Mouse (Mus musculus) kidney, adult 9 months (tissue): ENCODE data around the gene Bmp7.

ENCODE experiments used
- DNase-seq: peaks from one replicate; pipeline ENCODE4 v3.0.0; 2022

The Bmp7 gene

DNA sequence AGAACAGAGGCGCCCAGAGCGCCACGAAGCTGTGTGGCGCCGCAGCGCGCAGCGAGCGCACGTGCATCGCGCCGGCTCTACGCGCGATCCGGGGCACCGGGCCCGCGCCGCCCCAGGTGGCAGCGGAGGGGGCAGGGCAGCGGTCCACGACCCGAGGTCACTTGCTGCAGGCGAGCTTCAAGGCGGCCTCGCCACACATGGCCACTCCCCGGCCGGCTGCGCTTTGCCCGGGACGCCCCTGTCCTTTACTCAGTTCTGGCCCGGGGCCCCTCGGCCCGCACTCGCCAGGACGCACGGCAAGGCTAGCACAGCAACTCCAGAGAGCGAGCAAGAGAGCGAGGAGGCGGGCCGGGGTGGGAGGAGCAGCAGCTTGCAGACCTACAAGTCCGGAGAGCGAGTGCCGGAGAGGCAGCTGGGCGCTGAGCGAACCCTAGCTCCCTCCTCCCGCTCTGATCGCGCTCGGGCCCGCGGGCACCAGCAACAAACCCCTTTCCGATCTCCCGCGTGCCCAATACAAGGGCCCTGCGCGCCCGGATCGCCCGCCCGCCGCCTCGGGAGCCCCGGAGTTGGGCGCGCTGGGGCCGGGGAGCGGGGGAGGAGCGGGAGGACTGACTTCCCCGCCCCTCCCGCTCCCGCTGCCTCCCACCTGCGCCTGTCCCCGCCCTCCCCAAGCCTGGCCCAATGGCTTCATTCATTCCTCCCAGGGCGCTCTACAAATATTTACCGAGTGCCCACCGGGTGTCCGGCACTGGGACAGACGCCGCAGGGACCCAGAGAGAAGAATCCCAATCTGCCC, at the start of gene Bmp7:
Bmp7 (minus strand) TSS at position 319 of the 796 bp plus-strand sequence.
- peak; percentile 87 for DNase-seq

DNA sequence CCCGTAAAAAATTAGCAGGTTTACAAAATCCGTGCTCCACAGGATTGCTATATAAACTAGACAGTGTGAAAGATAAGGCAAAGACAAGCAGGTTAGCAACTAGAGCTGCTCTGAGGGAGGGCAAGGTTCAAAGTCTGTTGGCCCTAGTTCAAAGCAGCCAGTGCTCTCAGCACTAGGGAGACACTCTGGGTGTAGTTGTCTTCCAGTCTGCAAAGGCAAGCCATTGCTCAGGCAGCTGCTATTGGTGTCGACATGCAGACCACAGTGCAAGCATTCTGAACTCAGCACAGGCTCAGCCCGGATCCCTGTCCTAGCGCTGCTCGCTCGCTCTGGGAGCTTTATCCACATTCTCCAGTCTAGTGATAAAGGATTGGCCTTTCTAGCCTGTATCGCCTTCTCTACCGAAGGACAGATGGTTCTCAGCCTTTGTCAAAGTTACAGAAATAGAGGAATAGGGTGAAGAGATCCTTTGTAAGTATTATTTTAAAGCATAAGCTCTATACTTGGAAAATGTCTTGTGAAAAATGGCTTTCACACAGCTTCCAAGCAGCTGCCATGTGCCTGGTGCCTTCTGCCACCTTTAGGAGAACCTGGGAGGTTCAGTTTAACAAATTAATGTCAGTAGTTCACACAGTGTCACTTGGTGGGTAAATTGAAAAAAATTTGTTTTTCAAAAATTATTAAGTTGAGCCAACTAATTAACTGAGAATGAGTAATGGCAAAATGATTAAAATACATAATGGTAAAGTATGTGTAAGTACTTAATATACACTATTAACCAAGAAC, 42.8 kb upstream of the Bmp7 start:
- peak; percentile 92 for DNase-seq

DNA sequence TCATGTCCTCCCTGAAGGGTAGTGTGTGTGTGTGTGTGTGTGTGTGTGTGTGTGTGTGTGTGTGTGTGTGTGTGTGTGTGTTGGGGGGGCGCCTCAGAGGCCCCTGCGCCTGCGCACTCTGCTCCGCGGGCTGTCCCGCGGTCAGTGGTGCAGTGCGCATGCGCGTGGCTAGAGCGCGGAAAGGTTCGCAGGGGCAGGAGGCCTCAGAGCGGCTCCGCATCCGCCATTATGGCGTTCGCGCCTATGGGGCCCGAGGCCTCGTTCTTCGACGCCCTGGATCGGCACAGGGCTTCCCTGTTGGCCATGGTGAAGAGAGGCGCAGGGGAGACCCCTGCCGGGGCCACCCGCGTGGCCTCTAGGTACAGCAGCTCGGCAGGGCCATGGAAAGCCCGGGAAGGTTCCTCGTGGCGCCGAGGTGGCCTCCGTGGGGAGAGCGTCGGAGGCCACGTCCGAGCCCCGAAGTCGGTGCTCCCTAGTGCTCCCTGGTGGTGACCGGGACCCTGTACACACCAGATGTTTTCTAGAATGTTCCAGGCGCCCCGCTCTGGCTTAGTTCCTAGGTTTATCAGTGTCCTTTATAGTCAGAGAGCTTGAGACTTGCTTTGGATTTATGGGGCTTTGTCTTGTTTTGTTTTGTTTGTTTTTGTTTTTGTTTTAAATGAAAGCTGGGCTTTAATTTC, 39.7 kb upstream of the Bmp7 start:
- no peak for DNase-seq

DNA sequence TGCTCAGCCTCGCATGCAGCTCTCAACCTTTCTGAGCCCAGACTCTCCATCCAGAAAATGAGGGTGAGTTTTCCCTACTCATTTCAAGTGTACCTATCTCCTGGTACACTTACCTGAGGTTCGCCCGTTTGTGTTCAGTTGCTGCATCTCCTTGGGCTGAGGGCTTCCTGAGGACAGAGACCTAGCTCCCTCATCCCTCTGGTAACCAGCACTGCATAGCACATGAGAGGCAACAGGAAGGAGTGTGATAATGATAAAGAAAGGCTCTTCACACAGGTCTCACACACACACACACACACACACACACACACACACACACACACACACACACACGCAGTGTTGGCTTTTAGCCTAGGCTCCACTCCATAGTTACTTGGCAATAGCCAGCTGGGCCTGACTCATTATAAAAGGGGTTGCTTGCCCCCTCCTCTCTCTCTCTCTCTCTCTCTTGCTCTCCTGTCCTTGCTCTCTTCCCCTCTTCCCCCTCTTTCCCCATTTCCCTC, 38.1 kb upstream of the Bmp7 start:
- DNase-seq, result no peak

DNA sequence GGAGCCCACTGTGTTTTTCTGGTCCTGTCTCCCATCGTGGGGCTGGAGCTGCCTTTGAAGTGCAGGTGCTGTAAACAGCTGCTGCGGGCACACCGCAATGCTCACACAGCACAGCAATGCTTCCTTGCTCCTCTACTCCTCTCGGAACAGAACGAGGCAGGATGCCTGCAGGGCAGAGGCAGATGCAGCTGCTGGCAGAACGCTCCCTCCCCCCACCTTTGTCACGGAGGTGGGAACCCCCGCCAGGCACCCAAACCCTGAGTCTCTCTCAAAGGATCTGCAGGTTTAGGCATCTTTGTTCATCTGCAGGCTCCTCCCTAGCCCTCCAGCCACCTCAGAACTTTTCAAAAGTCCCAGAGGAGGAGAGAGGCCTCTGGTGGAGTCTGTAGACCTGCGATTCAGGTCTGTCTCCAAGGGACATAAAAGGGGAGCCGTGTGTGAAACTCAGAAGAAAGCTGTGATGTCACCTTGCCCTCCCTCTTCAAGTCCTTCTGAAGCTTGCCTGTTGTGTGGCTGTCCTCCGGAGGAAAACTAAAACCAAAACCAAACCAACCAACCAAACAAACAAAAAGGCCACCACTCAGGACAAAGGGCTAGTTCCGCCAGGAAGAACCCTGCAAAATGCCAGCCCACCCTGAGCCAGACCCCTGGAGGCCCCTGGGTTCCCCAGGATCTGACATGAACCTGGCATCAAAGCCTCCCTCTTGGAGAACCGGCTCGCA, 37.4 kb upstream of the Bmp7 start, which contains the start of gene Spo11:
Spo11 (plus strand) TSS at position 292 of the 722 bp plus-strand sequence.
- no peak for DNase-seq

DNA sequence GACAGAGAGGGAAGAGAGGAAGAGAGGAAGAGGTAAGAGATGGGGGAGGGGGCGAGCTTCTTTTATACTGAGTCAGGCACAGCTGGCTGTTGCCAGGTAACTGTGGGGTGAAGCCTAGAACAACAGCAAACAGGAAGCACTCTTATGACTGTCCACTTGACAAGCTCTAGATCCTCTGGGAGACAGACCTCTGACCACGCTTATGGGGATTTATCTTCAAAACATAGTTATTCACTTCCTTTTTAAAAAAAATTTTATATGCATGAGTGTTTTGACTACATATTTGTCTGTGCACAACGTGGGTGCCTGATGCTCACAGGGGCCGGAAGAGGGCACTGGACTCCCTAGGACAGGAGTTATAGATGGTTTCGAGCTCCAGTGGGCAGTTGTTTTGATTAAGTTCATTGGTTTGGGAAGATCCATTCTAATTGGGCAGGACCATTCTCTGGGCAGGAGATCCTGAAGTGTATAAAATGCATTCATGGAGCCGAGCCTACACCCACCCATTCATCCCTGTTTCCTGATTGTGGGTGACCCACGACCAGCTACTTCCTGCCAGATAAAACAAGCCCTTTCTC, 36.6 kb upstream of the Bmp7 start:
- no peak for DNase-seq

DNA sequence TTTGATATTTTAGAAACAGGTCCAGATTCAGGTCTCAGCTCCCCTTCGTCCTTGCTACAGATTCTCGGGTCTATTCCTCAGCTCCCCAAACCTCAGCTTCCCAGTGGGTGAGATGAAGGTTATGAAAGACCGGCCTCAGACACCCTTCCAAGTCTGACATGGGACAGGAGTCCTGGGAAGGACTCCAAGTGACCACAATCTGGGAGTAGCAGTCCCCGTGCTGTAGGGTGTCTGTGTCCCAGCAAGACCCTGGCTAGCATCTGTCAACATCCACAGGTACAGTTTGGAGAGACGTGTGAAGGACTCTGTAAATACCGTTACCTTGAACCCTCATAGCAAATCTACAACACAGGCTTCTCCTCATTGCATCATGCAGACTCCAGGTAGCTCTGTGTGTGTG, 35.0 kb upstream of the Bmp7 start:
- DNase-seq, result no peak

DNA sequence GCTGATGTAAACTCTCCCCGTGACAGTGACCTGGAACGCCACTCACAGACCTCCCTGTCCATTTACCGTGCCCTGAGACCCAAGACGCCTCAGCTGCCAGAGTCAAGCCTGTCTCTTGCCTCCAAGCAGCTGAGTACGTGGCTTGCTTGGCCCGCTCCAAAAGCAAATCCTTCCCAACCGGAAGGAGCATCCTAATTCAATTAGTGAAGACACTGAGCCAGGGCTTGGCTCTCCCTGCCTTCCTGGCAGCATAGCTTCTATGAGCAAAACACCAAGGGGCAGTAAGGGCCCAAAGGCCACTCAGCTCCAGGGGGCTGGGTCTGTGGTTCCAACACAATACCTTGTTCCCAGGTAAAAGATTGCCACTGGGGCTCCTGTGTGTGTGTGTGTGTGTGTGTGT, 34.6 kb upstream of the Bmp7 start:
- DNase-seq, result no peak

DNA sequence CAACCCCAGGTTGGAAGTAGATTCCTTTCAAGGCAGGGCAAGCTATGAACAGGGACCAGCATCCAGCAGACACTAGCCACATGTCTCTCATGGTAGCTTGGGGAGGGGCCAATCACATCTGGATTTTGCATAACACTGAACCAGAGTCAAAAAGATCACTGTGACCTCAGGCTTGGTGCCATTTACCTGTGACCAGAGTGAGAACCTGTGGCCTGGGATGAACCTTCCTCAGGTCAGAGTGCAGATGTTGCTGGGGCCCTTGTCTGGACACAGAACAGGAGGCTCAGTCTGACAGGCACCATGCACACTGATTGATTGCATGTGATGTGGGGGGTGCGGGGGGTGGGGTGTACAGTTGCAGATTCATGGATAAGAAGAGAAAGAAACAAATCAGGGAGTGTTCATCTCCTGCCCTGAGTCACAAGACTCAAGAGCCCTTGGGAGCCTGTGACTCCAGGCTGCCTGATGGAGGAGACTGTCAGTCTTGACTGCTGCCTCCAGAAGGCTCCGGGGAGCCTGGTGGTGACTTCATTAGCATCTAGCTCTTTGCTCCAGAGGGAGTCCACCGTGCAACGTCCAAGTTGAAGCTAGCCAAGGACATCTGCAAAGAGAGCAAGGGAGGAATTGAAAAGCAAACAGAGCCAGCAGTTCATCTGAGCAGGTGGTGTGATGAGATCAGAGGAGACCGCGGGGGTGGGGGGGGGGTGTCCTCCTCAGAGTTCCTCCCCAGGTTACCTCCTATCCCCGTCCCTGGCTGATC, 33.9 kb upstream of the Bmp7 start:
- DNase-seq, result peak; percentile 37

DNA sequence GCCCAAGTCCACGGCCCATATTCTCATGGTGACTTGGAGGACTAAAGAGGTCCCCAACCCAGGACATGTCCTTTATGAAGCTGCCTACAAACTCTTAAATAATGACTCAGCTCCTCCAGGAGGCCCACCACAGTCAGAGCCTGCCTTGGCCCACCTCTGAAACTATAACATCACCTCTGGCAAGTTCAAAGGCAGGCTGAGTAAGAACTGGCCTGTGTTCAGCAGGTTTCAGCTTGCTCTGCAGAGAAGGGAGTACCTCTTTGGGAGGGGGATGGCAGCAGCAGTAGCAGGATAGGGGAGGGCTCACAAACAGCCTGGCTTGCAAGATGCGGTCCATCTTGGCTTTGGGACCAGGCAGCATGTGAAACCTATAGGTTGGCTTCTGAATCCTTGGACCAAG, 31.7 kb upstream of the Bmp7 start:
- no peak for DNase-seq

DNA sequence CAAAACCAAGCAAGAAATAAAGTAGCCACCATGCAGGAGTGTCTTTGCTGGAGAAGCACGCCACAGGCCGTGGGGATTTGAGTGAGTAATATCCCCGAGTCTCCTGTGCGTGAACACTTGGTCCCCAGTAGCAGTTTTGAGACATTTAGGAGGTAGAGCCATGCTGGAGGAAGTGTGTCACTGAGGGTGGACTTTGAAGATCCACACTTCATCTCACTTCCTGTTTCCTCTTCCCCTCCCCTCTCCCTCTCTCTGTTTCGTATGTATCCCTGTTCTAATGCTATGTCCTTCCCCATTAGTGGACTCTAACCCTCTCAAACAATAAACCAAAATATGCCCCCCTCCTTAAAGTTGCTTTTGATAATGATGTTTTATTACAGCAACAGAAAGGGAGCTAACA, 26.4 kb upstream of the Bmp7 start:
- no peak for DNase-seq

DNA sequence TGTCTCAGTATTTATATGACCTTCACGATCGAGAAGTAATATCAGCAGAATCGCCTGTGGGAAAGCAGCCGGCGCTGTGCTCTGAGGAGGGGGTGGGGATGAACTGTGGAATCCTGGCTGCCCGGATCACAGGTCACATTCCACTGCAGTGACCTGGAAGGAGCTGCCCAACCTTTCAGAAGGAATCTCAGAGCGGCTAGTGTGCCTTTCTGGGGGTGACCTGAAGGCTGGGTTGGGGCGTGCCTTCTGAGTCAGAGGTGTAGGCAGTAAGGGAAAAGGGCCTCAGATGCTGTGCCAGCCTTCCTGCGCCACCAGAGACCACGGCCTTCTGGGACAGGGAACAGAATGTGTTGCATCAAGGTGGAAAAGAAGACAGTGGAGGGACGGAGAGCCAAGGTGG, 25.1 kb upstream of the Bmp7 start:
- DNase-seq, result peak; percentile 77

DNA sequence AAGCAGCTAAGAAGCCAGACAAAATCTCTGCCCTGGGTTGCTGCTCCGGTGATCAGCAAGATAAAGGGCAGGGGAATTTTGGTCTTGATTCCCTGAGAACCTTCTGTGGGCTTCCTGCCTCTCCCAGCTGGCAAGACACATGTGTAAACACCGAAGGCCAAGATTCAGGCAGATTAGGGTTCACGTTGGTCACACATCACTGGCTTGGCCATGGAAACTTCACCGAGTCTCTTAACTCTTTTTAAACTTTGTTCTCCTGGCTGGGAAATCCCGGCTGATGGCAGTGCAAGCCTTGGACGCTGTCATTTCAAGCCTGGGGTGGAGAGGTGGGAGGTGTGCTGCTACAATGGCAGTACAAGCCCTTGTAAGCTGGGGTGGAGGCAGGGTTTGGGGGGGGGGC, 21.1 kb upstream of the Bmp7 start:
- peak; percentile 89 for DNase-seq

DNA sequence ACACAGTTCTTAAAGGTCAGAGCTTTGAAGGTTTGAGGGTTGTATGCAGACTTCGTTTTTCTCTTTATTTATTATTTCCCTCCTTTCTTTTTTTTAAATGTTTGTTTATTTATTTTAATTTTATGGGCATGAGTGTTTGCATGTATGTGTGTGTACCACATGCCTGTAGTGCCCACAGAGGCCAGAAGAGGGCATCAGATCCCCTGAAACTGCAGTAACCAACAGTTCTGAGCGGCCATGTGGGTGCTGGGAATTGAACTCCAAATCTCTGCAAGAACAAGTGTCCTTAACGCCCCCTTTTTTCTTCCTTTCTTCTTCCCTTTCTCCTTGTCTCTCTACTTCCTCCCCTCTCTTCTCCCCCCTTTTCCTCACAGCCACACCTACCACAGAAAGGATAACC, 20.2 kb upstream of the Bmp7 start:
- DNase-seq, result no peak

DNA sequence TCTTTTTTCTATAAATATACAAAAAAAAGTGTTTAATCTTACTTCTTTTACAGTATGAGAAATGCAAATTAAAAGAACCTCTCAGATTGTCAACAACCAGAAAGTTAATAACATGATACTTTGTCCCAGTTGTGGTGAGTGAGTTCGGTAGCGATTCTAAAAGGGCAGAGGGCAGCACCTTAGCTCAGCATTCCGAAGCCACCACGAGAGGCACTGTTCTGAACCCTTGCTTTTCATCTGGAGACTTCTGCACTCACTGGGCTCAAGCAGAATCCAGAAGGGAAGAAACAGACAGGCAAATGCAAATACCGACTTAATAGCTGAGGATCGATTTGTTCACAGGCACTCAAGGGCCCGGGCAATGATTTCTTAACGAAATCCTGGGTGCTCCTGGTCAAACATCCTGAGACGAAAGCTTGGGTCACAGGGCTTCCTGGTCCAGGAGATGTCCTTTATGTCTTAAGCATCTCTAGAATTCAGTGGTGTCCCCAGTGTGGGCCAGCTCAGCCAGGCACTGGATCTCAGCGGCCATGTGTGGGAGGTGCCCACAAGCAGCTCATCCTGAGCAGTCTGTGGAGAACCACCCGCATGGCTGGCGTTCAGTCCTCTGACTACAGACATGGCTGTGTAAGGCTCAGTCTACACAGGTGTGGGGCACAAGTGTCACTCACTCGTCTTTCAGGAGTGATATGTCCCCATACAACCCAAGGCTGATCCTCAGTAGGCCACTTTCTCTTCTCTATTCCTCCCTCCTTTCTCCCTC, 19.1 kb upstream of the Bmp7 start:
- peak; percentile 69 for DNase-seq

DNA sequence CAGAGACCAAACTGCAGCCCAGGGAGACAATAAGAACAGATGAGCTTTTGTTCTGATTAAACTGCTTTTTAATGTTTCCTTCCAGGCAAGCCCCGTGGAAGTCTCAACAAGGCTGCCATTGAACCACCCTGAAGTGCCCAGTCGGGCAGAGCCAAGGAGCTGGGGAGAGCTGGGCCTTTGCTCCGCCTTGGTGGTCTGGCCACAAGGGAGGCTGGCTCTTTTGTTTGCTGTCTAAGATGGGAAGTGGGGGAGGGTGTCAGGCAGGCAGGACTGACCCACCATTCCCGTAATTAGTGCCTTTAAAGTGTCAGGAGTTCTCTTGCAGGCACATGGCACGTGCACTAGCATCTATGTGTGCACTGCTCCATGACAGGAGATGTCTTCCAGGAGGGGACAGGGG, 18.5 kb upstream of the Bmp7 start:
- DNase-seq, result no peak

DNA sequence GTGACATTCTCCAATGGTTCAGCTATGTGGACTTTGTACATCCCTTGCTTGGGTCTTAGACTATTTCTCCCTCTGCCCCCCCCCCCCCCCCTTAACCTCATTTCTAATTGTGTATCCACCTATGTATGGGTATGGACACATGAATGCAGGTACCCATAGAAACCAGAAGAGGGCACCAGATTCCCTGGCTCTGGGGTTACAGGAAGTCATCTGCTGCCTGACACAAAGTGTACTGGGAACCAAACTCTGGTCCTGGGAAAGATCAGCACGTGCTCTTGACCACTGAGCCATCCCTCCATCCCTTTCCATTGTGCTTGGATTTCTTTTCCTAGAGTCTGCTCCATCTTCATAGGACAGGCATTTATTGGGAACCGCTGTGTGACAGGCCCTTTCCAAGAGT, 11.9 kb upstream of the Bmp7 start:
- DNase-seq, result no peak

DNA sequence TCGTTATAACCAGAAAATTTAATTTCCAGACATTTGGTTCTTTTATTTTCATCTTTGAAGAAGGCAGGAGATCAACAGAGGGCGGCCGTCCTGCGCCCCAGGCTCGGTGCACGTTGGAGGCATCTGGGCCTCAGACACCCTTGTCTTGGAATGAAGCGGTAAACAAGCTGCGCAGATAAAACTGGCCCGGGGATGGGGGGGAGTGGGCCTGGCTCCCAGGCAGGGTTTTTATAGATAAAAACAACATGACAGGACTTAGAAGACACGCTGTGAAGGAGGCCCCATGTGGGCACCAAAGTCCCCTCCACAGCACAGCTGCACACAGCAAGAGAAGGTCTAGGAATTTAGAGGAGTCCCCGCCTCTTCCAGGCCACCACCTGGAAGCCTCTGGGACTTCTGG, 10.6 kb upstream of the Bmp7 start:
- DNase-seq, result no peak

DNA sequence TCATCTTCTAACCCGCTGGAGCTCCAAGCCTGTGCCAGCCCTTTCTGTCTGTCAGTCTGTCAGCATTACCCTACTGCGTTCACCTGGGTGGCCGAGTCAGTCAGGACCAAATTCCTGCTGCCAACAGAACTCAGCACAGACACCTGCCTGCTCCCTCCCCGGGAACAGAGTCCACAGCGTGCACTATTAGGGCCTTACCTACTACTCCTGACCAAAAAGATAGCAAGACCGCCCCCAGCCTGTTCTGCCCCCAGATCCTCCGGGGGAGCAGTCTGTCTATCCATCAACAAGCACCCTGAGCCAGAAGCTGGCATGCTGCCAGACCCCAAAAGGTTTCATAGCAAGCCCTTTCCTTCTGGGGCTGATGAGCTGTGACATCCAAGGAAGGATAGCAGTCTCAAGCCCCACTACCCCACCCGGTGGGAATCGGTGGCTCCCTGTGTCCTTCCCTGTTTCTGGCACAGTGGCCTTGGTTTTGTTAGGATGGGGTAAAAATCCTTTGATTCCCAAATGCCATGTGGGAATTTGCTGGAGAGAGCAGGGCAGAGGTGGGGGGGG, 10.1 kb upstream of the Bmp7 start:
- no peak for DNase-seq

DNA sequence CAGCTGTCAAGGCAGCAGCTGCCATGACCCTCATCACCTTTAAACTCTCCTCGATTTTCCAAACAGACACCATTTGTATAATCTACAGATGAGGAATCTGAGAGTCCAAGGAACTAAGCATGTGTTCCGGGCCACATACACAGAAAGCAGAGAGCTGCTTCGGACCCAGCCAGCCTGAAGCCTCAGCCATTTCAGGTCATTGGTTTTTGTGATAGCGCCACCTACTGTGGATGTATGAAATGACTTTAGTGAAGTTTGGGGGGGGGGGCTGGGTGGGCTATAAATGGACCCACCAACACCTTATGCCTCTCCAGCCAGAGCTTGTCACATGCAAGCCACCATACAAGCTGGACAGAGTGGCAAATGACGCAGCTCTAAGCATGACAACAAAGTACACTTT, 8.9 kb upstream of the Bmp7 start:
- DNase-seq, result no peak

DNA sequence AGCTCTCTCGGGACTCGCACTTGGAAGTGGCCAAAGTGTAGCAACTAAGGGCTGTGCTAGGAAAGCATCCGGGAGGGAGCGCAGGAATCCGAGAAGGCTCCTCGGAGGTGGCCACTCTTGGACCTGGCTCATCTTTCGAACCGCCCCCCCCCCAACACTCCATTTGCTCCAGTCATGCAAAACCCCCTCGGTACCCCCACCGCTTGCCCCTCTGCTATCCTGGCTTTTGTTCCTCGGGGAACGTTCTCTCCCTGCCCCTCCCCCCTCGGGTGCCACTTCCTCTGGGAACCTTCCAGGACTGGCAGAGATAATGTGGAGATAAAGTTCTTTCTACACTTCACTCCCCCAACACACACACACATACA, 660 bp upstream of the Bmp7 start:
- DNase-seq, result no peak
